Mouse (Mus musculus): ENCODE data around the gene Ssty2.
"Not testable (repeated sequence)": the region's sequence is repeated elsewhere in the genome, so short reads cannot be mapped to it uniquely, and the experiment has no call there.

GRCm38 (mm10) chrY:67047972-67048371 is at the start of gene Ssty2:
- TF ChIP-seq CTCF (conservative IDR thresholded peaks at IDR 0.05; ENCODE audit: insufficient read depth, insufficient read length, low read depth, low read length); POLR2A (IDR thresholded peaks at IDR 0.05; ENCODE audit: low read depth, low read length): not testable (repeated sequence)
